Comparison of ENCODE assay signal across 23 mouse cellular contexts in genomic region chr4:149523961-149524360, GRCm38 (mm10). TPM values are rescaled to one million over a fixed set of nuclear protein-coding genes. Genes with fewer than 3 reads are reported as not detected.
"Had no signal": no experiment of that assay in that cellular context is flagged by ENCODE, and none has a peak within 500 bp of the region (broad histone marks: within the 10 kb centered on the region; RNA-seq: fewer than 3 reads in every experiment).

No protein-coding gene starts in this region.

- H3K27ac ChIP-seq: kidney, postnatal 0 days; layer of hippocampus, adult 2 months; limb, embryonic 13.5 days; liver, embryonic 12.5 days; midbrain, embryonic 10.5 days; neural tube, embryonic 15.5 days; stomach, embryonic 15.5 days had no signal

- H3K36me3 ChIP-seq: liver, embryonic 12.5 days; neural tube, embryonic 15.5 days; stomach, embryonic 15.5 days had no signal

- H3K4me3 ChIP-seq: layer of hippocampus, adult 2 months; limb, embryonic 13.5 days; liver, embryonic 12.5 days; midbrain, embryonic 10.5 days; myocyte; neural tube, embryonic 15.5 days; stomach, embryonic 15.5 days had no signal

- H3K4me2 ChIP-seq: limb, embryonic 13.5 days; liver, embryonic 12.5 days; lung, embryonic 14.5 days; neural tube, embryonic 15.5 days; stomach, embryonic 15.5 days had no signal

- DNase-seq: kidney, adult 8-10 months; kidney, postnatal 4 days; lung, embryonic 14.5 days; lung, postnatal 10 days; lung, postnatal 4 days; midbrain, embryonic 14.5 days; right cerebral cortex, postnatal 14 days; thymus, adult 2 months; thymus, postnatal 25 days had no signal

- ATAC-seq: liver, embryonic 12.5 days had no signal

- H3K9ac ChIP-seq: limb, embryonic 13.5 days; liver, embryonic 12.5 days; lung, embryonic 14.5 days; neural tube, embryonic 15.5 days; stomach, embryonic 15.5 days had no signal

- H3K9me3 ChIP-seq: limb, embryonic 13.5 days; liver, embryonic 12.5 days; midbrain, embryonic 10.5 days; neural tube, embryonic 15.5 days; stomach, embryonic 15.5 days had no signal

- H3K27me3 ChIP-seq: limb, embryonic 13.5 days; neural tube, embryonic 15.5 days; stomach, embryonic 15.5 days had no signal

RNA-seq across cellular contexts. Expression of gene Tmem274, which starts 46.8 kb away (rescaled TPM):
- total RNA-seq: layer of hippocampus, adult 2 months; layer of hippocampus, postnatal 10 days; left cerebral cortex, postnatal 36 days; megakaryocyte, adult 5-6 weeks had no signal
- polyA plus RNA-seq: kidney, postnatal 0 days; lung, embryonic 14.5 days; midbrain, embryonic 14.5 days; myocyte; neural tube, embryonic 11.5 days; neural tube, embryonic 15.5 days; spleen, adult 2 months; thymus, adult 2 months; urinary bladder, adult 2 months had no signal
